Mouse (Mus musculus): ENCODE data around the gene Tmprss4. TPM values are rescaled to one million over a fixed set of nuclear protein-coding genes. Genes with fewer than 3 reads are reported as not detected.

Gene Tmprss4
- not detected for total RNA-seq (2021)

- intact Hi-C loops (cut with DNase I), result no loop called here
- no peak for DNase-seq (ENCODE audit: extremely low spot score in 1 of 2, low spot score in 2 of 2)
These were observed at the start of gene Tmprss4 for GRCm38 (mm10) chr9:45203797-45204410. Gene Tmprss4 (minus strand): TSS chr9:45204092.

- intact Hi-C loops (cut with DNase I), result no loop called here
- DNase-seq (ENCODE audit: extremely low spot score in 1 of 2, low spot score in 2 of 2), result no peak
These were observed 48.5 kb upstream of the Tmprss4 start for GRCm38 (mm10) chr9:45252395-45252794.

- intact Hi-C loops (cut with DNase I), result no loop called here
- DNase-seq (ENCODE audit: extremely low spot score in 1 of 2, low spot score in 2 of 2), result no peak
These were observed 48.1 kb upstream of the Tmprss4 start for GRCm38 (mm10) chr9:45251990-45252389.

- no peak for DNase-seq (ENCODE audit: extremely low spot score in 1 of 2, low spot score in 2 of 2)
- intact Hi-C loops (cut with DNase I), result no loop called here
These were observed 47.4 kb upstream of the Tmprss4 start for GRCm38 (mm10) chr9:45251281-45251680.

- intact Hi-C loops (cut with DNase I), result no loop called here
- no peak for DNase-seq (ENCODE audit: extremely low spot score in 1 of 2, low spot score in 2 of 2)
These were observed 46.4 kb upstream of the Tmprss4 start for GRCm38 (mm10) chr9:45250306-45250705.

GRCm38 (mm10) chr9:45247536-45247935 lies 43.6 kb upstream of the Tmprss4 start:
- intact Hi-C loops (cut with DNase I), result no loop called here
- no peak for DNase-seq (ENCODE audit: extremely low spot score in 1 of 2, low spot score in 2 of 2)

GRCm38 (mm10) chr9:45246060-45246459 lies 42.2 kb upstream of the Tmprss4 start:
- peak in 1 of 2 experiments; percentile 21 for DNase-seq (ENCODE audit: extremely low spot score in 1 of 2, low spot score in 2 of 2)
- intact Hi-C loops (cut with DNase I), result no loop called here

GRCm38 (mm10) chr9:45245432-45245831 lies 41.5 kb upstream of the Tmprss4 start:
- intact Hi-C loops (cut with DNase I), result no loop called here
- no peak for DNase-seq (ENCODE audit: extremely low spot score in 1 of 2, low spot score in 2 of 2)

- no peak for DNase-seq (ENCODE audit: extremely low spot score in 1 of 2, low spot score in 2 of 2)
- intact Hi-C loops (cut with DNase I), result no loop called here
These were observed 37.5 kb upstream of the Tmprss4 start for GRCm38 (mm10) chr9:45241397-45241796.

- intact Hi-C loops (cut with DNase I), result no loop called here
- DNase-seq (ENCODE audit: extremely low spot score in 1 of 2, low spot score in 2 of 2), result no peak
These were observed 32.9 kb upstream of the Tmprss4 start for GRCm38 (mm10) chr9:45236744-45237143.

- intact Hi-C loops (cut with DNase I), result no loop called here
- no peak for DNase-seq (ENCODE audit: extremely low spot score in 1 of 2, low spot score in 2 of 2)
These were observed 31.9 kb upstream of the Tmprss4 start for GRCm38 (mm10) chr9:45235668-45236227.

GRCm38 (mm10) chr9:45229359-45229758 lies 25.5 kb upstream of the Tmprss4 start:
- no peak for DNase-seq (ENCODE audit: extremely low spot score in 1 of 2, low spot score in 2 of 2)
- intact Hi-C loops (cut with DNase I), result no loop called here

GRCm38 (mm10) chr9:45221567-45221966 lies 17.7 kb upstream of the Tmprss4 start:
- intact Hi-C loops (cut with DNase I), result loop anchor here (5.0 kb wide), 3 partner anchors 76 to 186 kb away; no protein-coding TSS in a partner anchor
- DNase-seq (ENCODE audit: extremely low spot score in 1 of 2, low spot score in 2 of 2), result peak; percentile 87 to 90

GRCm38 (mm10) chr9:45219644-45220043 lies 15.8 kb upstream of the Tmprss4 start:
- no peak for DNase-seq (ENCODE audit: extremely low spot score in 1 of 2, low spot score in 2 of 2)
- intact Hi-C loops (cut with DNase I), result loop anchor here (5.0 kb wide), 3 partner anchors 78 to 188 kb away; no protein-coding TSS in a partner anchor

GRCm38 (mm10) chr9:45215526-45216179 lies 11.8 kb upstream of the Tmprss4 start:
- DNase-seq (ENCODE audit: extremely low spot score in 1 of 2, low spot score in 2 of 2), result no peak
- intact Hi-C loops (cut with DNase I), result no loop called here

- no peak for DNase-seq (ENCODE audit: extremely low spot score in 1 of 2, low spot score in 2 of 2)
- intact Hi-C loops (cut with DNase I), result no loop called here
These were observed 8.1 kb upstream of the Tmprss4 start for GRCm38 (mm10) chr9:45212001-45212400.

GRCm38 (mm10) chr9:45207015-45207743 lies 3.3 kb upstream of the Tmprss4 start:
- DNase-seq (ENCODE audit: extremely low spot score in 1 of 2, low spot score in 2 of 2), result no peak
- intact Hi-C loops (cut with DNase I), result no loop called here

- no peak for DNase-seq (ENCODE audit: extremely low spot score in 1 of 2, low spot score in 2 of 2)
- intact Hi-C loops (cut with DNase I), result no loop called here
These were observed 2.2 kb upstream of the Tmprss4 start for GRCm38 (mm10) chr9:45206121-45206520.

GRCm38 (mm10) chr9:45205143-45205542 lies 1.3 kb upstream of the Tmprss4 start:
- DNase-seq (ENCODE audit: extremely low spot score in 1 of 2, low spot score in 2 of 2), result no peak
- intact Hi-C loops (cut with DNase I), result no loop called here

All from left cerebral cortex, postnatal 10 days (tissue).